8 mouse cellular contexts compared by ENCODE assay signal in the genomic region with DNA sequence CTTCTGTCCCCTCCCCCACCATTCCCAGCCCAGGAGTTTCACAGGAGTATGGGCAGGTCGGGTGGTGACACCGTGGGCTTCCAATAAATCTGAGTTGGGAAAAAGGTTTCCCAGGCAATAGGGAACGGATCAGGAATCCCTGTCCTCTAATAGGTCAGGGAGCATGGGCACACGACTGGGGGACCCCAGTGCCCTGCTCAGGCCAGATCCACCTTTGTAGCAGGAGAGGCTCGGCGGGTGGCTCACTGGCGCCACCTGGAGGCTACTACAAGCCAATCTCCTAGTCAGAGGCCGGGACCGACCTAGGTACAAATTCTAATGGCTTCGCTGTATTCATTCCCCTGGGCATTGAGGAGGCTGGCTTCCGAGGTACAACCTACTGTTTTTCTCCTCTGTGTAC. TPM values are rescaled to one million over a fixed set of nuclear protein-coding genes. Genes with fewer than 3 reads are reported as not detected.
DNase-seq lines count a peak whose midpoint lies in the region; ATAC-seq and TF ChIP-seq lines count a peak whose summit lies in the region.

No protein-coding gene starts in this region.

- peak; percentile 91 for TF ChIP-seq CTCF in lung, embryonic 14.5 days (IDR thresholded peaks at IDR 0.05; ENCODE audit: low read depth)

- 0 out of 2 replicates have a peak overlapping the region, but pooled peaks have one; percentile 16 for H3K9ac ChIP-seq in embryonic facial prominence, embryonic 13.5 days
- H3K9ac ChIP-seq in heart, embryonic 16.5 days (ENCODE audit: low read length): no peak overlapping the region
- no peak overlapping the region for H3K9ac ChIP-seq in lung, embryonic 14.5 days
- no peak overlapping the region for H3K9ac ChIP-seq in neural tube, embryonic 15.5 days (replicated peaks)

- no peaks in the 10 kb centered on the region for H3K9me3 ChIP-seq in embryonic facial prominence, embryonic 13.5 days
- no peaks in the 10 kb centered on the region for H3K9me3 ChIP-seq in heart, embryonic 16.5 days (replicated peaks; ENCODE audit: control insufficient read depth, low read length)
- no peaks in the 10 kb centered on the region for H3K9me3 ChIP-seq in lung, embryonic 14.5 days (ENCODE audit: low read depth, low read length)
- H3K9me3 ChIP-seq in neural tube, embryonic 15.5 days (replicated peaks): no peaks in the 10 kb centered on the region

- peak; percentile 66; the same call in 1 of the 2 replicates for ATAC-seq in embryonic facial prominence, embryonic 13.5 days (ENCODE audit: insufficient number of reproducible peaks, insufficient read depth, low FRiP score, low TSS enrichment, low read depth)
- peak; percentile 69; the same call in 1 of the 2 replicates for ATAC-seq in heart, embryonic 16.5 days (replicated peaks; ENCODE audit: extremely low read depth, insufficient read depth, low FRiP score)
- ATAC-seq in lung, embryonic 14.5 days (ENCODE audit: insufficient read depth): peak; percentile 73
- ATAC-seq in neural tube, embryonic 15.5 days (ENCODE audit: low FRiP score): peak; percentile 73; the same call in 1 of the 2 replicates

- H3K36me3 ChIP-seq in embryonic facial prominence, embryonic 13.5 days: no peaks in the 10 kb centered on the region
- no peaks in the 10 kb centered on the region for H3K36me3 ChIP-seq in heart, embryonic 16.5 days (ENCODE audit: control insufficient read depth, insufficient read depth)
- H3K36me3 ChIP-seq in lung, embryonic 14.5 days (ENCODE audit: insufficient read depth): no peaks in the 10 kb centered on the region
- H3K36me3 ChIP-seq in neural tube, embryonic 15.5 days: no peaks in the 10 kb centered on the region

- WGBS in embryonic facial prominence, embryonic 13.5 days: 3% methylated on average over 11 of the region's 11 CpGs
- 5% methylated on average over 11 of the region's 11 CpGs for WGBS in heart, embryonic 16.5 days
- 4% methylated on average over 11 of the region's 11 CpGs for WGBS in lung, embryonic 14.5 days
- 4% methylated on average over 11 of the region's 11 CpGs for WGBS in neural tube, embryonic 15.5 days

- H3K4me3 ChIP-seq in embryonic facial prominence, embryonic 13.5 days: no peak overlapping the region
- H3K4me3 ChIP-seq in heart, embryonic 16.5 days (ENCODE audit: low read length): no peak overlapping the region
- H3K4me3 ChIP-seq in lung, embryonic 14.5 days (ENCODE audit: low read depth, low read length): no peak overlapping the region
- no peak overlapping the region for H3K4me3 ChIP-seq in neural tube, embryonic 15.5 days (replicated peaks)

- peaks cover 5% of the 10 kb centered on the region; the same call in 1 of the 2 replicates for H3K4me1 ChIP-seq in embryonic facial prominence, embryonic 13.5 days
- peaks cover 8% of the 10 kb centered on the region for H3K4me1 ChIP-seq in heart, embryonic 16.5 days (ENCODE audit: control insufficient read depth, insufficient read depth, low read length)
- no peaks in the 10 kb centered on the region for H3K4me1 ChIP-seq in lung, embryonic 14.5 days (ENCODE audit: insufficient read depth)
- peaks cover 3% of the 10 kb centered on the region; the same call in 1 of the 2 replicates for H3K4me1 ChIP-seq in neural tube, embryonic 15.5 days

- H3K27ac ChIP-seq in embryonic facial prominence, embryonic 13.5 days: no peak overlapping the region
- H3K27ac ChIP-seq in heart, embryonic 16.5 days (ENCODE audit: low read length): no peak overlapping the region
- H3K27ac ChIP-seq in lung, embryonic 14.5 days (ENCODE audit: low read depth): no peak overlapping the region
- no peak overlapping the region for H3K27ac ChIP-seq in neural tube, embryonic 15.5 days (replicated peaks)

- DNase-seq in CD4-positive helper T cell, adult 2 months (ENCODE audit: low read depth, low spot score): peak; percentile 69
- DNase-seq in adrenal gland, adult 2 months: peak; percentile 83
- peak; percentile 87 for DNase-seq in kidney, postnatal 14 days
- peak; percentile 81 for DNase-seq in lung, embryonic 14.5 days
- peak; percentile 77 for DNase-seq in thymus, postnatal 0 days (ENCODE audit: low spot score)

- H3K4me2 ChIP-seq in embryonic facial prominence, embryonic 13.5 days: no peak overlapping the region
- no peak overlapping the region; the same call in 1 of the 2 replicates for H3K4me2 ChIP-seq in heart, embryonic 16.5 days (ENCODE audit: low read depth, low read length)
- H3K4me2 ChIP-seq in lung, embryonic 14.5 days: no peak overlapping the region
- H3K4me2 ChIP-seq in neural tube, embryonic 15.5 days: peak overlapping the region; percentile 24; the same call in 1 of the 2 replicates

- H3K27me3 ChIP-seq in embryonic facial prominence, embryonic 13.5 days: peaks cover 36% of the 10 kb centered on the region
- peaks cover 19% of the 10 kb centered on the region for H3K27me3 ChIP-seq in heart, embryonic 16.5 days (ENCODE audit: control insufficient read depth, insufficient read depth, low read length)
- H3K27me3 ChIP-seq in lung, embryonic 14.5 days (ENCODE audit: insufficient read depth, low read length): peaks cover 8% of the 10 kb centered on the region; the same call in 1 of the 2 replicates
- peaks cover 37% of the 10 kb centered on the region for H3K27me3 ChIP-seq in neural tube, embryonic 15.5 days (replicated peaks)

RNA-seq across cellular contexts. Expression of gene Gm19345, which starts 8.2 kb away (rescaled TPM):
- total RNA-seq in adrenal gland, adult 2 months (2021): under 1 TPM in 1 of 2 experiments, not detected in 1; 0.86 TPM
- 0.71 and 1.3 TPM in 2 replicates for polyA plus RNA-seq in adrenal gland, adult 2 months (2012; rRNA removed)
- 0.28 and 0.72 TPM in 2 replicates for polyA plus RNA-seq in embryonic facial prominence, embryonic 13.5 days (2015; fragmentation: Nextera tagmentation; extraction: Ambion mirVana)
- not detected in 2 replicates for polyA plus RNA-seq in heart, embryonic 16.5 days (2015; fragmentation: Nextera tagmentation; extraction: Ambion mirVana)
- not detected in 2 replicates for polyA plus RNA-seq in lung, embryonic 14.5 days (2014; fragmentation: Nextera tagmentation; extraction: Ambion mirVana)
- polyA plus RNA-seq in neural tube, embryonic 15.5 days (2015; fragmentation: Nextera tagmentation; extraction: Ambion mirVana): 14.3 and 17.3 TPM in 2 replicates
- not detected in 2 replicates for polyA plus RNA-seq in thymus, postnatal 0 days (2015; fragmentation: Nextera tagmentation; extraction: Ambion mirVana)

RNA-seq across cellular contexts. Expression of gene Ceacam16, which starts 17.5 kb away (rescaled TPM):
- not detected for total RNA-seq in adrenal gland, adult 2 months (2021)
- polyA plus RNA-seq in adrenal gland, adult 2 months (2012; rRNA removed): 0.52 and 0.55 TPM in 2 replicates
- not detected in 2 replicates for polyA plus RNA-seq in embryonic facial prominence, embryonic 13.5 days (2015; fragmentation: Nextera tagmentation; extraction: Ambion mirVana)
- not detected in 2 replicates for polyA plus RNA-seq in heart, embryonic 16.5 days (2015; fragmentation: Nextera tagmentation; extraction: Ambion mirVana)
- polyA plus RNA-seq in lung, embryonic 14.5 days (2014; fragmentation: Nextera tagmentation; extraction: Ambion mirVana): not detected in 2 replicates
- 0.69 and 1.2 TPM in 2 replicates for polyA plus RNA-seq in neural tube, embryonic 15.5 days (2015; fragmentation: Nextera tagmentation; extraction: Ambion mirVana)
- 0.46 and 0.59 TPM in 2 replicates for polyA plus RNA-seq in thymus, postnatal 0 days (2015; fragmentation: Nextera tagmentation; extraction: Ambion mirVana)

RNA-seq across cellular contexts. Expression of gene Bcl3, which starts 21.0 kb away (rescaled TPM):
- total RNA-seq in adrenal gland, adult 2 months (2021): 10 to 100 TPM; 26.7 to 34.1 TPM
- 155 and 161 TPM in 2 replicates for polyA plus RNA-seq in adrenal gland, adult 2 months (2012; rRNA removed)
- 2.2 and 3.6 TPM in 2 replicates for polyA plus RNA-seq in embryonic facial prominence, embryonic 13.5 days (2015; fragmentation: Nextera tagmentation; extraction: Ambion mirVana)
- polyA plus RNA-seq in heart, embryonic 16.5 days (2015; fragmentation: Nextera tagmentation; extraction: Ambion mirVana): 3.1 and 4.1 TPM in 2 replicates
- polyA plus RNA-seq in lung, embryonic 14.5 days (2014; fragmentation: Nextera tagmentation; extraction: Ambion mirVana): 4.4 and 6.7 TPM in 2 replicates
- polyA plus RNA-seq in neural tube, embryonic 15.5 days (2015; fragmentation: Nextera tagmentation; extraction: Ambion mirVana): 1.2 and 5.2 TPM in 2 replicates
- 9.5 and 13.1 TPM in 2 replicates for polyA plus RNA-seq in thymus, postnatal 0 days (2015; fragmentation: Nextera tagmentation; extraction: Ambion mirVana)

RNA-seq across cellular contexts. Expression of gene Ceacam19, which starts 44.2 kb away (rescaled TPM):
- not detected for total RNA-seq in adrenal gland, adult 2 months (2021)
- polyA plus RNA-seq in adrenal gland, adult 2 months (2012; rRNA removed): not detected in 2 replicates
- 0.25 and 0.48 TPM in 2 replicates for polyA plus RNA-seq in embryonic facial prominence, embryonic 13.5 days (2015; fragmentation: Nextera tagmentation; extraction: Ambion mirVana)
- 0.04 TPM in 1 of 2 replicates, not detected in the other for polyA plus RNA-seq in heart, embryonic 16.5 days (2015; fragmentation: Nextera tagmentation; extraction: Ambion mirVana)
- not detected in 2 replicates for polyA plus RNA-seq in lung, embryonic 14.5 days (2014; fragmentation: Nextera tagmentation; extraction: Ambion mirVana)
- not detected in 2 replicates for polyA plus RNA-seq in neural tube, embryonic 15.5 days (2015; fragmentation: Nextera tagmentation; extraction: Ambion mirVana)
- polyA plus RNA-seq in thymus, postnatal 0 days (2015; fragmentation: Nextera tagmentation; extraction: Ambion mirVana): 0.10 and 0.14 TPM in 2 replicates

RNA-seq across cellular contexts. Expression of gene Cblc, which starts 47.0 kb away (rescaled TPM):
- not detected for total RNA-seq in adrenal gland, adult 2 months (2021)
- 0.60 TPM in 1 of 2 replicates, not detected in the other for polyA plus RNA-seq in adrenal gland, adult 2 months (2012; rRNA removed)
- 8.1 and 10.4 TPM in 2 replicates for polyA plus RNA-seq in embryonic facial prominence, embryonic 13.5 days (2015; fragmentation: Nextera tagmentation; extraction: Ambion mirVana)
- 1.2 and 2.0 TPM in 2 replicates for polyA plus RNA-seq in heart, embryonic 16.5 days (2015; fragmentation: Nextera tagmentation; extraction: Ambion mirVana)
- polyA plus RNA-seq in lung, embryonic 14.5 days (2014; fragmentation: Nextera tagmentation; extraction: Ambion mirVana): 6.8 and 10.2 TPM in 2 replicates
- 0.69 and 2.2 TPM in 2 replicates for polyA plus RNA-seq in neural tube, embryonic 15.5 days (2015; fragmentation: Nextera tagmentation; extraction: Ambion mirVana)
- 2.6 and 4.2 TPM in 2 replicates for polyA plus RNA-seq in thymus, postnatal 0 days (2015; fragmentation: Nextera tagmentation; extraction: Ambion mirVana)

Comparison
In these comparisons a context has a peak if more than half of its experiments do, and no peak if none do; other contexts are left out.
1. RNA of gene Bcl3, which starts 21.0 kb away (polyA plus RNA-seq): 155 to 161 TPM in adrenal gland, adult 2 months; 9.5 to 13.1 TPM in thymus, postnatal 0 days, 4.4 to 6.7 TPM in lung, embryonic 14.5 days, 3.1 to 4.1 TPM in heart, embryonic 16.5 days, 2.2 to 3.6 TPM in embryonic facial prominence, embryonic 13.5 days and 1.2 to 5.2 TPM in neural tube, embryonic 15.5 days; every median in the first group is over 10 times any median in the second.
2. Peak in every context shown above with its lines, with median percentiles within 50 percentile points of each other: DNase-seq and ATAC-seq.